Mouse (Mus musculus) midbrain, embryonic 10.5 days (tissue): ENCODE results near the gene Tal1. TPM values are rescaled to one million over a fixed set of nuclear protein-coding genes. Genes with fewer than 3 reads are reported as not detected.
A peak's percentile ranks its signal among the peaks of the same experiment; 100 is the strongest.

Source experiments
- DNase-seq: peaks from one replicate; pipeline ENCODE4 v3.0.0-alpha.2; 2017; ENCODE audit warnings: low spot score
- H3K27ac ChIP-seq: fragments of 300-500 bp; sonication (generic); replicated peaks from 2 replicates; pipeline ENCODE4 v1.5.1; 2016; ENCODE audit warnings: mild to moderate bottlenecking
- H3K27me3 ChIP-seq: fragments of 300-500 bp; sonication (generic); 2 replicates; pipeline ENCODE4 v1.6.1; 2016; ENCODE audit warnings: low read depth, mild to moderate bottlenecking; ENCODE audit not compliant: poor library complexity, severe bottlenecking
- H3K36me3 ChIP-seq: fragments of 300-500 bp; sonication (generic); 2 replicates; pipeline ENCODE4 v1.6.1; 2016; ENCODE audit warnings: mild to moderate bottlenecking, moderate library complexity
- H3K4me1 ChIP-seq: fragments of 300-500 bp; sonication (generic); 2 replicates; pipeline ENCODE4 v1.6.1; 2016
- H3K4me3 ChIP-seq: fragments of 300-500 bp; sonication (generic); 2 replicates; pipeline ENCODE4 v1.5.1; 2016; ENCODE audit warnings: mild to moderate bottlenecking, moderate library complexity
- H3K9me3 ChIP-seq: fragments of 300-500 bp; sonication (generic); replicated peaks from 2 replicates; pipeline ENCODE4 v1.6.1; 2016; ENCODE audit warnings: mild to moderate bottlenecking
- WGBS: fragments of 180-500 bp; shearing (Covaris S2); methylation state at CpG from one replicate; pipeline ENCODE4 v1.1.7; 2016; 5-methylcytosine and 5-hydroxymethylcytosine counted together
- polyA plus RNA-seq: library from polyadenylated mRNA; unstranded; fragments of >200 nt; fragmentation: Nextera tagmentation; extraction: Ambion mirVana; gene quantifications from 2 replicates; pipeline ENCODE4 v1.2.1, GENCODE M21; 2016

Gene Tal1
- 2.7 and 5.2 TPM in 2 replicates for polyA plus RNA-seq

DNA sequence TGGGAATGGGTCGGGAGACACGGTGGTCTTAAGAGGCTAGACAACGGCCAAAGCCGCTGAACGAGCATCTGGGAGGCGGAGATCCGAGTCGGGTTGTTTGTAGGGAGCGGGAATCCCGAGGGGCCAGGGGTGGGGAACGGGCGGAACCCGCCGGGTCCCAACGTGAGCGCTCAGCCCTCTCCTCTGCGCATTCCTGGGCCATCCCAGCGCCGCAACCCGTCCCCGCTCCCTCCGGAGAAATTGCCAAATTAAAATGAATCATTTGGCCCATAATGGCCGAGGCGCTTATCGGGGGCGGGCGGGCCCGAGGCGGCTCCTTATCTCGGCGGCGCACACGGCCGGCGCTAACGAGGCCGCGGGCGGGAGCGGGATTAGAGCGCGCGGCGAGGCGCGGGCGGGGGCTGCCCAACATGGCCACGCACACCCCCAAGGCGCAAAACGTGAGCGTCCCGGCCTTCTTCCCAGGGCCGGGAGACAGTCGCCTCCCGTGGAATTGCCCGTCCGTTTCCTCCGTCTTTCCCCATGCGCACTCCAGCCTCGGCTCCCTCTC is at the start of gene Tal1:
Gene Tal1, plus strand, starts transcription at position 56 of the 550 bp plus-strand sequence.
- H3K27me3 ChIP-seq: peaks cover 100% of the 10 kb centered on the region
- under 1% methylated on average over 60 of the region's 60 CpGs for WGBS
- H3K4me1 ChIP-seq: peaks cover 26% of the 10 kb centered on the region
- DNase-seq: peak; percentile 76
- H3K9me3 ChIP-seq: no peaks in the 10 kb centered on the region
- H3K36me3 ChIP-seq: no peaks in the 10 kb centered on the region
- H3K27ac ChIP-seq: peak within 1 kb of the TSS; percentile 82
- H3K4me3 ChIP-seq: peak within 1 kb of the TSS; percentile 52

GRCm38 (mm10) chr4:115014276-115014675 is 42.0 kb upstream of the Tal1 start:
- Histone ChIP-seq H3K36me3 (peaks cover 98% of the 10 kb centered on the region), H3K4me1 (no peaks in the 10 kb centered on the region), H3K27me3 (no peaks in the 10 kb centered on the region), H3K27ac (no peak overlapping the region), H3K9me3 (no peaks in the 10 kb centered on the region), H3K4me3 (no peak overlapping the region)
- no peak for DNase-seq
- whole genome bisulfite sequencing: 93% methylated on average over 3 of the region's 3 CpGs

GRCm38 (mm10) chr4:115019997-115020396 is 36.2 kb upstream of the Tal1 start:
- no peak for DNase-seq
- H3K36me3 ChIP-seq: peaks cover 96% of the 10 kb centered on the region
- H3K27ac ChIP-seq: no peak overlapping the region
- no peaks in the 10 kb centered on the region for H3K9me3 ChIP-seq
- H3K27me3 ChIP-seq: no peaks in the 10 kb centered on the region
- WGBS: 93% methylated on average over 3 of the region's 3 CpGs
- H3K4me1 ChIP-seq: no peaks in the 10 kb centered on the region
- no peak overlapping the region for H3K4me3 ChIP-seq

GRCm38 (mm10) chr4:115035043-115035442 is 21.2 kb upstream of the Tal1 start:
- DNase-seq: no peak
- no peaks in the 10 kb centered on the region for H3K27me3 ChIP-seq
- H3K4me1 ChIP-seq: no peaks in the 10 kb centered on the region
- no peak overlapping the region for H3K4me3 ChIP-seq
- H3K9me3 ChIP-seq: no peaks in the 10 kb centered on the region
- H3K27ac ChIP-seq: no peak overlapping the region
- 83% methylated on average over 6 of the region's 6 CpGs for WGBS
- H3K36me3 ChIP-seq: peaks cover 85% of the 10 kb centered on the region

DNA sequence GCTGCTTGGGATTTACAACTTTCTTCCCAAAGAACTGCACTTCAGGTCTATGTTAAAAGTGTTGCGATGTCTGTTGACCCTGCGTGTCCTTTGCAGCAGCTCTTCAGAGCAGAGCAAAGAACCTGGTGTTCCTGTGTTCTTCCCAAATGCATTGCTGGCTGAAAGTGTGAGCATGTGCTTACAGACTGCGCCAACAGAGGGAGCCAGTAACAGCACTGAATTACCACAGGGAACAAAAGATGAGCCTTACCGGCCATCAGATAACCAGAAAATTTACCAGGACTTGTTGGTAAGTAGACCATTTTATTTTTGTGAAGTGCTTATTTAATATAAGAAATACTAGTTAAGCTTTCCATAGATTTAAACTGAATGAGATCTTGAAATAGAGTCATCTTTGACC is 18.0 kb upstream of the Tal1 start:
- no peaks in the 10 kb centered on the region for H3K4me1 ChIP-seq
- no peak overlapping the region for H3K4me3 ChIP-seq
- H3K27ac ChIP-seq: no peak overlapping the region
- no peaks in the 10 kb centered on the region for H3K27me3 ChIP-seq
- H3K36me3 ChIP-seq: peaks cover 84% of the 10 kb centered on the region
- peak; percentile 54 for DNase-seq
- WGBS: 38% methylated on average over 4 of the region's 4 CpGs
- H3K9me3 ChIP-seq: no peaks in the 10 kb centered on the region

DNA sequence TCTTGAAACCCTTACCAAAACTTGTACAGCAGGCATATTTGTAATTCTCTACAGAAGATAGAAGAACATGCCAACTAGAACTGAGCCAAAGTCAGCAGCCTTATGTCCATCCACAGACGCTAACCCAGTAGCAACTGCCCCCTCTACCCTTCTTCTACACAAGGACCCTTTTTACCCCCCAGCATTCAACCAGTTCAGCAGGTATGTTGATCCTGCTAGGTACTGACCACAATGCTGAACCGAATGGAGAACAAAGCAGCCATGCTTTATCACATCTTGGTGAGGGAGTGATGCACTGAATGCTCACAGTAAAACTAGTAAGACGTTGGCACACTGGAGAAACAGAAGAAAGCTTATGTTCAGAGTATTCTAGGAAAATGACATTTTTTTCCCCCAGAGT is 10.6 kb upstream of the Tal1 start:
- no peaks in the 10 kb centered on the region for H3K4me1 ChIP-seq
- peaks cover 32% of the 10 kb centered on the region for H3K27me3 ChIP-seq
- H3K4me3 ChIP-seq: no peak overlapping the region
- peaks cover 32% of the 10 kb centered on the region for H3K36me3 ChIP-seq
- H3K27ac ChIP-seq: no peak overlapping the region
- H3K9me3 ChIP-seq: no peaks in the 10 kb centered on the region
- 79% methylated on average over 3 of the region's 3 CpGs for WGBS
- no peak for DNase-seq

GRCm38 (mm10) chr4:115047750-115048149 is 8.5 kb upstream of the Tal1 start:
- Histone ChIP-seq H3K9me3 (no peaks in the 10 kb centered on the region), H3K4me1 (peaks cover 5% of the 10 kb centered on the region), H3K27ac (no peak overlapping the region), H3K4me3 (no peak overlapping the region), H3K27me3 (peaks cover 53% of the 10 kb centered on the region), H3K36me3 (peaks cover 11% of the 10 kb centered on the region)
- WGBS: 5% methylated on average over 5 of the region's 5 CpGs
- DNase-seq: peak; percentile 67

DNA sequence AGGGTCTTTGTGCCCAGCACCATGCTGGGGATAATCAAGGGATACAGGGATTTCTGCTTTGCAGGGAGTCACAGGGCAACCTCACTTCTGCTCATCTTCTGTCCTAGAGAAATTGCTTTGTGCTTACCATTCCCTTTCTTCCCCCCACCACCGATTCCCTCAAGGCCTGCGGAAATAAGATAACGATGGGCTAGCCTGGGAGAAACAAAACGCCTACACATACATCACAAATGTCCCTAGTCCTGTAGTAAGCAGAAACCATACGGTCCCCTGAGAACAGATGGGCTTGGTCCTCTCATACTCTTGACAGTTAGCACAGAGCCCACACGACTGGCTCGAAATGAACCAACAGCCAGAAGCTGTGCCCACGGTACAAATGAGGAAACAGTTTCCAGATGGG is 8.0 kb upstream of the Tal1 start:
- H3K27me3 ChIP-seq: peaks cover 57% of the 10 kb centered on the region
- H3K4me1 ChIP-seq: peaks cover 8% of the 10 kb centered on the region
- H3K4me3 ChIP-seq: no peak overlapping the region
- H3K9me3 ChIP-seq: no peaks in the 10 kb centered on the region
- no peak overlapping the region for H3K27ac ChIP-seq
- WGBS: 72% methylated on average over 8 of the region's 8 CpGs
- H3K36me3 ChIP-seq: peaks cover 6% of the 10 kb centered on the region
- no peak for DNase-seq

DNA sequence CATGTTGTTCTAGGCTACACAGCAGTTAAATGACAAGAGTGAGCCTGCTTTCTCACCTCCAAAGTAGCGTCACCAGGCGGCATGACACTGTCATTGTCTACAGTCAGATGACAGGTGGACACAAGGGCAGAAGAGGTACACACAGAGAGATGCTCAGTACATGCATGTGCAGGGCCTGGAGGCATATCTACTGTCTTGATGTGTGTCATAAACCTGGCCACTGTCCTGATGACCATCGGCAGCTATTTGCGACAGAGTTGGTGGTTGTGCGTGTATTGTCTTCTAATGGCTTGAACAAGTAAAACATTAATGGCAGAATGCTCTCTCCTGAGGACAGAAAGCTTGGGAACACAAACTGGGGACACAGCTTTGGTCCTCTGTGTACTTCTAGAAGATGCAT is 5.0 kb upstream of the Tal1 start:
- peaks cover 11% of the 10 kb centered on the region for H3K4me1 ChIP-seq
- H3K27ac ChIP-seq: no peak overlapping the region
- H3K4me3 ChIP-seq: no peak overlapping the region
- DNase-seq: no peak
- no peaks in the 10 kb centered on the region for H3K9me3 ChIP-seq
- 76% methylated on average over 5 of the region's 5 CpGs for WGBS
- no peaks in the 10 kb centered on the region for H3K36me3 ChIP-seq
- H3K27me3 ChIP-seq: peaks cover 88% of the 10 kb centered on the region

DNA sequence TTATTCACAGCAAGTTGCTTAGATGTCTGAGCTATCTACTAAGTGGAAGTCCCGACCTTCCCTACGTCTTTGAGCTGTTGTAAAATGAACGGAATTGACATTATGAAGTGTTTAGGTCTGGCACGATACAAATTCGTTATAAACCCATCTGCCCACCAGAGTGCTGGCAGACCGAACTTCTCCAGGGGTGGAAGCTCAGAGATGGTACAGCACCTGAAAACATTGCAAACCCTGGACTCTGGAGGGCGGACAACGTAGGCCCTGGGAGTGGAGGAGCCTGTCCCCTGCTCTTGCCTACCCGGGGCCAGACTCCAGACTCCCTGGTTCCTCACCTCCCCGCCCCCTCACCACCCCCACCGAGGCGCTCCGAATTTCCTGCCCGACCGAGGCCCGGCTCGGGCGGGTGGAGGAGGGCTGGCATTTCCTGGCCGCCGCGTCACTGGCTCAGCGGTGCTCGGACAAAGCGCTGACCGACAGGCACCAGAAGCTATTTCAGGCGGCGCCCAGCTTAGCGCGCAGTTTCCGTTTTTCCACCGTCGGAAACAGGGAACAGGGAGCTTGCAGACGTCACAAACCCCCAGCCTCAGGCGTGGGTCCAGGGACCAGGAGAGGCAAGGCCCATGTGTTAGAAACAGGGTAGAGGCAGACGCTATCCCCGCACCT is 3.8 kb upstream of the Tal1 start:
- Histone ChIP-seq H3K27ac (peak overlapping the region; percentile 38), H3K9me3 (no peaks in the 10 kb centered on the region), H3K27me3 (peaks cover 100% of the 10 kb centered on the region), H3K4me1 (peaks cover 23% of the 10 kb centered on the region), H3K4me3 (peak overlapping the region; percentile 43), H3K36me3 (no peaks in the 10 kb centered on the region)
- WGBS: under 1% methylated on average over 36 of the region's 36 CpGs
- DNase-seq: peak; percentile 71

DNA sequence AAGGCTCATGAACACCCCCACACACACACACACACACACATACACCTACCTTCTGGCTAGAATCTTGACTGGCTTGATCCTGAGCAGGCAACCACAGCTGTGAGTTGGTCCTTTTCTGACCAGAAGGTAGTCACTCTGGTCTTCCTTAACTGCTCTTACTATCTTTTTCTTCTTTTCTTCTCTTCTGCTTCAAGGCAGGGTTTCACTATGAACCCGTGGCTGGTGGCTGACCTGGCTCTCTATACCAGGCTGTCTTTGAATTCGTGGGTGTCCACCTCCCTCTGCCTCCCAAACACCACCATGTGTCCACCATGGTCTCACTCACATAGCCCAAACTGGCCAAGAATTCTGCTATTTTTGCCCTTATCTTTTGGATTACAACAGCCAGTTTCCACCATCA is 1.2 kb upstream of the Tal1 start:
- 2% methylated on average over 2 of the region's 2 CpGs for WGBS
- Histone ChIP-seq H3K4me1 (peaks cover 26% of the 10 kb centered on the region), H3K27ac (no peak overlapping the region), H3K27me3 (peaks cover 100% of the 10 kb centered on the region), H3K9me3 (no peaks in the 10 kb centered on the region), H3K36me3 (no peaks in the 10 kb centered on the region), H3K4me3 (no peak overlapping the region)
- peak; percentile 18 for DNase-seq

DNA sequence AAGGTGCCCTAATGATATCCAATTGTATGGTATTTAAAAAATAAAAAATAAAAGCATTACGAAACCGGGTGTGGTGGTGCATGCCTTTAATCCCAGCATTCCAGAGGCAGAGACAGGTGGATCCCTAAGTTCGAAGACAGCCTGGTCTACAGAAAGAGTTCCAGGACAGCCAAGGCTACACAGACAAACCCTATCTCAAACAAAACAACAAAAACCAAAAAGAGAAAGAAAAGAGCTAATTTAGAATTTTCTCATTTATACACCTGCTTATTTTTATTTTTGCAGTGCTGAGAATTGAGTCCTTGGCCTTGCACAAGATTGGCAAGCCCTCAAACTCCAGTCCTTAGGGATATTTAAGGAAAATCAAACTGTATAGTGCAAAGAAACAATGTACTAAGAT is 535 bp upstream of the Tal1 start:
- H3K27ac ChIP-seq: no peak overlapping the region
- DNase-seq: no peak
- H3K4me1 ChIP-seq: peaks cover 26% of the 10 kb centered on the region
- peaks cover 100% of the 10 kb centered on the region for H3K27me3 ChIP-seq
- no peak overlapping the region for H3K4me3 ChIP-seq
- H3K36me3 ChIP-seq: no peaks in the 10 kb centered on the region
- H3K9me3 ChIP-seq: no peaks in the 10 kb centered on the region
- 15% methylated on average over 3 of the region's 3 CpGs for WGBS

DNA sequence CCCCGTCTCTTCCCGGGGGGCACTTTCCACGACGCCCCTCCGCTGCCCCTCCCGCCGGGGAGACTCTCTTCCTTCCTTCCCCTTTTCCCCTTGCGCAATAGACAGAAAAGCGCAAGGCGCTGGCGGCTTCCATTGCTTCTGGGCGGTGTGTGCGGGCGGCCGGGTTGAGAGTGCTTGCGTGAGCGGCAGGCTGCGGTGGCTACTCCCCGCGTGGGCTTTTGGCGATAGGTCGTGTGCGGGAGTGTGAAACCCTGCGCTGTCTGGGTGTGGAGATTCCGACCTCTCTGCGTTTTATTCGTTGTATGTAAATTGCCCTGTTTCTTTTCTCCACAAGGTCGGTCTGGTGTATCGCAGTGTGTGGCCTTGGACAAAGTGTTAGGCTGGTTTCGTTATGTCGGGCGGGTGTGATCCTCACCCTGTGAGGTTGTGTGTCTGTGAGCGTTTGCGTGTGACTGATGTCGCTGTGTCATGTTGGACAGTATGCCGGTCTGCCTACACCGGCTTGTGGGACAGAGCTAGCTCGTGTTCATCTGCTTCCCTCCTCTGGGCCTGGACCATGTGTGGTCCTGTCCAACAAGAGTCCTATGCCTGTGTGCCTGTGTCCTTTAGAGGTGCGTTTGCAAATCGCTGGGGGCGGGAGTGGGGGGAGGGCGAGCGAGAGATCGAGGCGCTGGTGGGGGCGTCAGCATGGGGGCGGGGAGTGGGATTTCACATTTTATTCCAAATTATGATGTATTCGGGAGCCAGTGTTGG is 871 bp downstream of the Tal1 start:
- H3K36me3 ChIP-seq: no peaks in the 10 kb centered on the region
- H3K4me1 ChIP-seq: peaks cover 26% of the 10 kb centered on the region
- WGBS: under 1% methylated on average over 47 of the region's 48 CpGs
- peaks cover 100% of the 10 kb centered on the region for H3K27me3 ChIP-seq
- H3K4me3 ChIP-seq: peak overlapping the region; percentile 52
- peak overlapping the region; percentile 82 for H3K27ac ChIP-seq
- DNase-seq: peak; percentile 77
- no peaks in the 10 kb centered on the region for H3K9me3 ChIP-seq
